Mouse (Mus musculus) spleen, postnatal 14 days (tissue): ENCODE data around the gene Rassf6.

Experiments
- DNase-seq, 2 experiments: peaks; one replicate each; pipeline ENCODE4 v3.0.0; 2021 to 2022; ENCODE audit warnings: low spot score in 2 of 2

The Rassf6 gene

GRCm38 (mm10) chr5:90571216-90571615, 69.2 kb downstream of the Rassf6 start:
- DNase-seq = no peak

DNA sequence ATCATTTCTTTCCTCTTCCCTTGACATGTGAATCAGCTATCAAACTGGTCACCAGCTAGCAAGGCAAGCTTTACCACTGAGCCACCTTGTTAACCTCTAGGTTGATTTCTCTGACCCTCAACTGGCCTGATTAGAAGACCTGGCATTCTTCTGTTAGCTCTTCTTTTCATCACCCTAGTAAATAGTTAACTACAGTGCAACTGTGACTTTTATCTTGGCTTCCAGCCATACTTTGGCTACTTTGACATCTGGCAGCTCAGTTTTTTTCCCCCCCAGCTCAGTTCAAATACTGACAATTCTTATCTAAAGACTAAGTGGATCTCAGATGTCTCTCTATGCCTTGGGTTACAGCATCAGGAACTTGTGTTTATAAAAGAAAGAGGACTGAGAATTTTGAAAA, 72.1 kb downstream of the Rassf6 start:
- DNase-seq = no peak

DNA sequence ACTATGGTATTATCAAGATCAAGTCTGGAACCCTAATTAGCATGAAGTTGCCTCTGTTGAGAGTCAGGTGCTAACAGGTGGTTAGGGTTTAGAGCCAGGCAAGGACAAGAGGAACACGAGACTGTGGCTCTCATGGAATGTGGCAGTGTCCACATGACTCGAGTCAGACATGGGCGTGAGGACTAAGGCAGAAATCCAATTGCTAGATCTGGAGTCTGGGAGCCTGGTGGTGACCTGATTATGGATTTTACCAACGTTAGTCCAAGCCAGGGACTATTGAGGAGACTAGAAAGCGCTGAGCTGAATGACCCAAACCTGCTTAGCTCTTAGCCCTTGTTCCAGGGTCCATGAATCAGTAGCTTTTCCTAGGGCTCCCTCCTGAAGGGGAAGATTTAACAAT, 72.7 kb downstream of the Rassf6 start:
- no peak for DNase-seq

- DNase-seq = no peak
Measured at GRCm38 (mm10) chr5:90565205-90565604, 75.3 kb downstream of the Rassf6 start.

- no peak for DNase-seq
Measured at GRCm38 (mm10) chr5:90564161-90564560, 76.3 kb downstream of the Rassf6 start.

DNA sequence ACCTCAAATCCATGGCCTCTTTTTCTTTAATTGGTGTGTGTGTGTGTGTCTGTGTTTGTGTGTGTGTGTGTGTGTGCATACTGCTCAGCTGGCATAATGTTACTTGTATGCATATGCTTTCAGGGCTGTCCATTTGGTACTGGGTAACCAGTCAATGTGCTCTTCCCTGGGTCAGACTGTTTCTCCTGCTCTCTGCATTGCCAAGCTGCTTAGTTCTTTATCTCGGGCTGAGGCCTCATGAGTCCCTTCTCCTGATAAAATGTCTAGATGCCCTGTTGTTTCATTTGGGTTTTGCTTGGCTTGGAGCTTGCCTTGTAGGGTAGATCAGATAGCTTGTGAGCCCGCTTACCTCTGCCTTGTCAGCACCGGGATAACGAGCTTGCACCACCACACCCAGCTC, 77.6 kb downstream of the Rassf6 start:
- DNase-seq = no peak

GRCm38 (mm10) chr5:90561721-90562275, 78.7 kb downstream of the Rassf6 start:
- DNase-seq = no peak

GRCm38 (mm10) chr5:90560743-90561142, 79.7 kb downstream of the Rassf6 start, which contains the start of gene 5830473C10Rik:
Gene 5830473C10Rik (plus strand): TSS chr5:90561107.
- DNase-seq = no peak

DNA sequence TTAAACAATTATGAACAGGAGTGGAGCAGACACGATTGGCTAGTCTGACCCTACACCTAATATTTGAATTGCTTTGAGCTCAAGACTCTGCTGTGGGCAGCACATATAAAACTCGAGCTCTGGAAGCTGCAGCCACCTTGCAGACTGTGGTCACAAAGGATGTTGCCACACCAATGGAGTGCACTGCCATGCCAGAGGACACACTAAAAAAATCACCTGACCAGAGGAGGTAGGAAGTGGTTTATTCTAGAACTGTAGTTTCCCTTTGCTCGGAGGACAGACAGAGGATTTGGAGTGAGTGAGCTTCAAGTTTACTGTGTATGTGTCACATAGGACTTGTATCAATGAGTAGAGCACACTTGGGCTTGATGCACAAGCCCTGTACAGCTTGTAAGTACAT, 84.4 kb downstream of the Rassf6 start:
- DNase-seq = no peak
